Mouse (Mus musculus): Measurements from ENCODE around the gene Tchp.

Tchp gene

GRCm38 (mm10) chr5:114707265-114708068, at the start of gene Tchp:
TSS of gene Tchp (plus strand) at chr5:114707760.
- in situ Hi-C loops (cut with MboI, MseI), result no loop called here

DNA sequence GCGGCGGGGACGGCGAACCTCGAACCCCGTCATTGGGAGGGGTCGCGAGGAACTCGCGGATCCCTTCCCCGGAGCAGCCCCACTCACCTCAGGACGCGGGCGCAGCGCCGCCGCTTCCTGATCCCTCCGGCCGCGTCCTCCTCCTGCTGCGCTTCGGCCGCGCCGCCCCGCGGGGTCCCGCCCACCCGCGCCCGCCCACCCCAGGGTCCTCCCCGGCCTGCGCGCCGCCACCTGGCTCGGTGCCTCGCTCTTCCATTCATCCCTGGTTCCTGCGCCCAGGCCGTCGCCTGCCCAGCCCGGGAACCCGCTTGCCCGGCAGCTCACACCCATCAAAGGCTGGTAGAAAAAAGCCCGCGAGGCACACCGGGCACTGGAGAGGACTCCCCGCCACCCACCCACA, 49.3 kb upstream of the Tchp start, which contains the start of gene Trpv4:
Gene Trpv4, minus strand, starts transcription at position 167 of the 400 bp plus-strand sequence.
- in situ Hi-C loops (cut with MboI, MseI), result no loop called here

GRCm38 (mm10) chr5:114661029-114661428, 46.5 kb upstream of the Tchp start:
- in situ Hi-C loops (cut with MboI, MseI), result no loop called here

- in situ Hi-C loops (cut with MboI, MseI), result no loop called here
Measured at GRCm38 (mm10) chr5:114664139-114664538, 43.4 kb upstream of the Tchp start.

- in situ Hi-C loops (cut with MboI, MseI), result no loop called here
Measured at GRCm38 (mm10) chr5:114664750-114665149, 42.8 kb upstream of the Tchp start.

- in situ Hi-C loops (cut with MboI, MseI), result no loop called here
Measured at GRCm38 (mm10) chr5:114666659-114667058, 40.9 kb upstream of the Tchp start.

DNA sequence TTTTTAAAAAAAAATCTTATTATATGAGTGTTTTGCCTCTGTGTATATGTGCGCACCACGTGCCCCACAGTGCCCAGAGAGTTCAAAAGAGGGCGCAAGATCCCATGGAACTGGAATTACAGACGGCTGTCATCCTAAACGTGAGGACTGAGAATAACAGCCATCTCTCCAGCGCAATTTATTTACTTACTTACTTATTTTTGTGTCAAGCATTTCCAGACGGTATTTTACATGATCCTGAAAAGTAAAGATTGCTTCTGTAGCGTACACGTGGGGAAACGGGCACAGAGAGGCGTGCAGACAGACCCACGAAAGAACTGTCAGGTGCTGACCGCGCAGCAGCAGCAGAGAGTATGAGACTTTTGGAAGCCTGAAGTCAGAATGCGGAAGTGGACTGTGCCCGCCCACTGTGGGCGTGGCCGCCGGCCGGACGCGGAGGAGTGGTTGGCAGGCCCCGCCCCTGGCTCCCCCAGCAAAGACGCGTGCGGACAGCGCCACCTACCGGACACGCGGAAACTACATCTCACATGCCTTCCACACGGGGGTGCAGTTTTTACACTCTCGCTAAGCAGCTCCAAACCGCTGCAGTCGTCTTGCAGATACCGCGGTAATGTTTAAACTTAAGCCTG, 40.2 kb upstream of the Tchp start:
- in situ Hi-C loops (cut with MboI, MseI), result no loop called here

GRCm38 (mm10) chr5:114669014-114669413, 38.5 kb upstream of the Tchp start:
- in situ Hi-C loops (cut with MboI, MseI), result no loop called here

DNA sequence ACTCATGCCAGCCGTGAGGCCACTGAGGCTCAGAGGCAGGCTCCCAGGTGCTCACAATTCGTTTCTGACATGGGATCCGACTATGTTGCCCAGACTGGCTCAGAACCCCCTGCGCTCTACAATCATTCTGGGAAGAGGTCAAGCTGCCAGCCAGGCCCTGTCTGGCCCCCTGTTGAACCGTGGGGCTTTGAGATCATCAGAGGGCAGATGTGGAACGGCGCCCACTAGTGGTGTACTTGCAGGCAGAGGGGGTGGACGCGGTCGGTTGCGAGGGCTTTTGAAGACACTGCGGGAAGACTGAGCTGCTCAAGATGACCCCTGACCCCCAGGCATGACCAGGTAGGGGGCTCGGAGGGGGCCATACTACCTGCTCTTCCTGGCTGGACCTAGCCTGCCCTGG, 34.4 kb upstream of the Tchp start:
- in situ Hi-C loops (cut with MboI, MseI), result no loop called here

- in situ Hi-C loops (cut with MboI, MseI), result no loop called here
Measured at GRCm38 (mm10) chr5:114674594-114674993, 33.0 kb upstream of the Tchp start.

DNA sequence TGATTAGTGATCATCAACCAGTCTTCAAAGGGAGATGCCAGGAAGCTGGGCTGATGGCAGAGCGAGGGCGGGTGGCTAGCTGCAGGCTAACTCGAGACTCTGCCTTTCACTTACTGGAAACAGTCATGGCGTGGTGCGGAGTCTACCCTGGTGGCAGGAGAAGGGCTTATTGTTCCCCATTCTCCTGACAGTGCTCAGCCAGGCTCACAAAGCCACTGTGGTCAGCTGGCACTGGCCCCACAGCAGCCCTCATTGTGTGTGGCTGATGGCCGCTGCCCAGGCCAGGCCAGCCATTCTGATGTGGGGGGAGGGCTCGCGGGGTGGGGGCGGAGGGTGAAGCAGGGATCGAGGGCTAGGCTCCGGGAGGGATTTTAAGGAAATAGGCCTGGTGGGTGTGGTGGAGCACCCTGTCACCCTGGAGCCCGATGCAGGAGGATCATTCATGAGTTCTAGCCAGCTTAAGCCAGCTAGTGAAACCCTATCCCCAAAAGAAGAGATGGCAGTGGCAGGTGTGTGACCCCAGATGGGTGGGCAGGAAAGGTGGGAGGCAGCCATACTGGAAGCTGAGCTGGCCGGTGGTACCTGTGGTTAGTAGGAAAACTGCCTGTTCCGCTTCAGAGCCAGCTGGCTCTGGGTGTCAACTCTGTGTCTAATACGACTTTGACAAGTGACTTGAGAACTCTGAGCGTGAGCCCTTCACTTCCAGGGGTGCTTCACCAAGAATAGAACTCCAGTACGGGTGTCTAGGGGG, 27.5 kb upstream of the Tchp start:
- in situ Hi-C loops (cut with MboI, MseI), result no loop called here

DNA sequence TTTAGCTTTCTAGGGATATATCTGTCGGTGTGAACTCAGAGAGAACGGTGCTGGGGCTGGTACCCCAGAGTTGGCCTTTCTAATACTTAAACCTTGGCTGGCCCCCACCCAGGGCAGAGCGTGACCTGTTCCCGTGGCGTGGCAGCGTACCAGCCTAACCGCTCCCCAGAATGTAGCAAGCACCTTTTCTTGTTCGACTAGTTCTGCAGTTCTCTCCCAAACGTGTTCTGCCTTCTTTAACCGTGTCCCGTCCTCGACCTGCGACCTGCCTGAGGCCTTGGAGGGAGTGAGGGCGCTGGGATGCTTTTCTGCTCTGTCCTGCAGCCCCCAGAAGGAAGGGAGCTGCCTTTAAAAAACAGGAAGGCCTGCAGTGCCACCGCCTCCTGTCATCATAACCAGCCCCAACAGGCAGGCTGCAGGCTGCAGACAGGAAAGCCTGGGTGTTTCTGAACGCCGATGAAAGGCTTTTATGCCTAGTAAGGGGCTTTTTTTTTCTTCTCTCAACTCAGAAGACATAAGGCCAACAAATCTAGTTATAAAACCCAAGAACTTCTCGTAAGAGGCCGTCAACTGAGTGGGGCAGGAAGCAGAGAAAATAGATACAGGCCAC, 26.8 kb upstream of the Tchp start:
- in situ Hi-C loops (cut with MboI, MseI), result no loop called here

- in situ Hi-C loops (cut with MboI, MseI), result no loop called here
Measured at GRCm38 (mm10) chr5:114681717-114682116, 25.8 kb upstream of the Tchp start.

DNA sequence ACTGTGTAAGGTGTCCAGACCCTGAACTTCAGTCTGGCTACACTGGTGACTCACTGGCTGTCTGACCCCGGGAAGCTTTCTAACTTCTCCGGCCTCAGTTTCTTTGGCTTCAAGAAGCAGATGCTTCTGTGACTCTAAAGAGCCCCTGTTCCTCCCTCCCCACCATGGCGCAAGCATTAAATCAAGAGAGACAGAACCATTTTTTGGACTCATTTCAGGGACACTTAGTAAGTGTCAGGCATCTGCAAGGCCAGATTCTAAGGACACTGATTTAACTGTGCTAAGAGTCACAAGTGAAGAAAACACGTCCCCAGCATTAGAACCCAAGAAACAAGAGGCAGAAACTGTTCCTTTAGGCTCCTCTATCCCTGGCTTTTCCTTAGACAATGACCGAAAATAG, 21.6 kb upstream of the Tchp start:
- in situ Hi-C loops (cut with MboI, MseI), result no loop called here

DNA sequence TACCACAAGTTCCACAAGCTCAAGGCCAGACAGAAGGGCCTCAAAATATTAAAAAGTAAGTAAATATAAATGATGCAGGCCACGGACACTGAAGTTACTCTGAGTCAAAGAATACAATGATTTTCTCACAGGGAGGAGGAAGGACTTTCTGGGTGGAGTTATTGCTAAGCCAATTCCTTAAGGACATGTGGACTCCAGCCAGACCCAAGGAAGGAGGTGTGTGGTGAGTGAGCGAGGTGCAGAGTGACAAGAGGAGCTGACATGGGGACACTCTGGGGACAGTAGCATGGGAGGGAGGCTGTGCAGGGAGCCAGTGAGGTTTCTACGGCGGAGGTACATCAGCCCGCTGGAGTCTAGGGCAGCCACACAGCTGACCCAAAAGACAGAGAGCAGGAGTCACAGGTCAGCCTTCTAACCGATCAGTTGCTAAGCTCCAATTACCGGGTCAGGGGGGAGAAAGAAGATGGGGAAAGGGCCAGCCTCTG, 20.8 kb upstream of the Tchp start:
- in situ Hi-C loops (cut with MboI, MseI), result no loop called here

DNA sequence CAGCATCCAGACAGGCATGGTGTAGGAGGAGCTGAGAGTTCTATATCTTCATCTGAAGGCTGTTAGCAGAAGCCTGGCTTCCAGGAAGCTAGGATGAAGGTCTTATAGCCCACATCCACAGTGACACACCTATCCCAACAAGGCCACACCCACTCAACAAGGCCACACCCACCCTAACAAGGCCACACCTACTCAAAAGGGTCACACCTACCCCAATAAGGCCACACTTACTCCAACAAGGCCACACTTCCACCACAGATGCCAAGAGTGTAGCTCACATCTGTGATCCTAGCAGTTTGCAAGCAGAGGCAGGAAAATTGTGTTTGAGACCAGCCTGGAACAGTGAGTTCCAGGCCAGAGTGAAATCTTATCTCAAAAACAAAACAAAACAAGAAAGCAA, 19.7 kb upstream of the Tchp start:
- in situ Hi-C loops (cut with MboI, MseI), result no loop called here

- in situ Hi-C loops (cut with MboI, MseI), result no loop called here
Measured at GRCm38 (mm10) chr5:114688703-114689102, 18.9 kb upstream of the Tchp start.

DNA sequence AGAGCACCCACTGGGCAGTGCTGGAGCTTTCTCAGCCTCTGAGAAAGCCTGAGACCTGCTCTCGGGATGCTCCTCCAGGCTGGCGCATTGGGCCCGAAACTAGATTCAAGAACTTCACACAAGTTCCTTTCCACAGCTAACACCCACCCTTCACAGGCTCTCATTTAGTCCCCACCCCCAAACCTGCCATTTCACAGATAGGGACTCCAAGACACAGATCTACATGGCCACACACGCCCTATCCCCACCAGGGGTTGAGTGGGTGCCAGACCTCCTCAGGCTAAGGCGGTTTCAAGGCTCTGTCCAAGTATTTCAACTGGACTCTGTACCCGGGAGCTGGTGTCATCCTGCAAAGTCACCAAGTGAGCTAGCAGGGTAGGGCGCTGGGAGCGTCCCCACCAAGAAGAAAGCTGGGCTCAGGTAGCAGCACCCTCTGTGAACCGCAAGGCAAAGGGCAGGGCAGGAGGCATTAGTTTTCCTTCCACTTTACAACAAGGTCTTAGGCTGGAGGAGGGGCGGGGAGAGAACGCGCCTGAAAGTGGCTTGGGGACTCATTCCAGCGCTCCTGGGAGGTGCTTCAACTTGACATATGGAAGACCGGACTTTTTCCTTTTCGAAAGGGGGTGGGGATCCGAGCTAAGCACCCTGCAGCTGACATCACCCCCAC, 17.7 kb upstream of the Tchp start:
- in situ Hi-C loops (cut with MboI, MseI), result no loop called here

- in situ Hi-C loops (cut with MboI, MseI), result no loop called here
Measured at GRCm38 (mm10) chr5:114690633-114691567, 16.7 kb upstream of the Tchp start, which contains the start of gene Gltp. TSS of gene Gltp (minus strand) at chr5:114690984.

DNA sequence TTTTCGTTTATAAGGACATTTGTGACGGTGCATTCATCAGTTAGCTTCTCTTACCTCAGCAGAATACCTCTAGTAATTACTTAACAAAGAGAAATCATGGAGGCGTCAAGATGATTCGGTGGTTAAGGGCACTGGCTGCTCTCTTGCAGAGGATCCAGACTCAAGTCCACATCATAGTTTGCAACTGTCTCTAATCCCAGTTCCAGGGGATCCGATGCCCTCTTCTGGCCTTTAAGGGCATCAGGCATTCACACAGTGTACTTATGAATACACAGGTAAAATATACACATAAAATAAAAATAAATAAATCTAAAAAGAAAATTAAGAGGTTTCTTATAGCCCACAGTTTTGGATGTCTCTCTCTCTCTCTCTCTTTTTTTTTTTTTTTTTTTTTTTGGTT, 11.8 kb upstream of the Tchp start:
- in situ Hi-C loops (cut with MboI, MseI), result no loop called here

Measured in regulatory T cell (primary cell).